Mouse (Mus musculus) left cerebral cortex, postnatal 36 days (tissue): ENCODE data around the gene Arhgap1. TPM values are rescaled to one million over a fixed set of nuclear protein-coding genes. Genes with fewer than 3 reads are reported as not detected.

Experiments
- DNase-seq, 2 experiments: peaks; one replicate each; pipeline ENCODE4 v3.0.0; 2021 to 2022; ENCODE audit warnings: low spot score in 2 of 2, mixed read lengths in 1 of 2
- intact Hi-C: fragments of 180-260 bp; cut with DNase I; formaldehyde crosslinking; loops from one replicate; pipeline ENCODE4 v1.15.1; 2025
- total RNA-seq, 2 experiments: library from RNA; stranded (reverse); gene quantifications; 2 replicates each; pipeline ENCODE4 v1.2.3; 2021

Gene Arhgap1
- total RNA-seq, 2 experiments from 2014 or later, result 69.2 to 75.7 TPM

DNA sequence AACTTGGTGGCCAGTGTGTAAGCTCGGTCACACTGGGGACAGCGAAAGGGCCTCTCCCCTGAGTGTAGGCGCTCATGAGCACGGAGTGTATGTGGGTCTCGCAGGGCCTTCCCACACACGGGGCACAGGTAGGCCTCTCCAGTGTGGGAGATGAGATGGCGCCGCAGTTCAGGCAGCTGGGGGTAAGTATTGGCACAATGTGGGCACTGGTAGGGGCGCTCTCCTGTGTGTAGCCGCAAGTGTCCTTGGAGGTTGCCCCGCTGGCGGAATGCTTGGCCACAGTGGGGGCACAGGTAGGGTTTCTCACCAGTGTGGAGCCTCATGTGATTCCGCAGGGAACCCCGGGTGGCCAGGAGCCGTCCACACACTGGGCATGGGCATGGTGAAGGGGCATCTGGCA lies 4.3 kb upstream of the Arhgap1 start:
- intact Hi-C loops, result no loop called here
- no peak for DNase-seq

- intact Hi-C loops, result no loop called here
- no peak for DNase-seq
Observed at GRCm38 (mm10) chr2:91645811-91646210, 3.8 kb upstream of the Arhgap1 start.

GRCm38 (mm10) chr2:91646733-91647132 lies 2.9 kb upstream of the Arhgap1 start:
- DNase-seq, result peak in 1 of 2 experiments; percentile 35
- intact Hi-C loops, result no loop called here

- DNase-seq, result no peak
- intact Hi-C loops, result no loop called here
Observed at GRCm38 (mm10) chr2:91649152-91649551, 508 bp upstream of the Arhgap1 start.

DNA sequence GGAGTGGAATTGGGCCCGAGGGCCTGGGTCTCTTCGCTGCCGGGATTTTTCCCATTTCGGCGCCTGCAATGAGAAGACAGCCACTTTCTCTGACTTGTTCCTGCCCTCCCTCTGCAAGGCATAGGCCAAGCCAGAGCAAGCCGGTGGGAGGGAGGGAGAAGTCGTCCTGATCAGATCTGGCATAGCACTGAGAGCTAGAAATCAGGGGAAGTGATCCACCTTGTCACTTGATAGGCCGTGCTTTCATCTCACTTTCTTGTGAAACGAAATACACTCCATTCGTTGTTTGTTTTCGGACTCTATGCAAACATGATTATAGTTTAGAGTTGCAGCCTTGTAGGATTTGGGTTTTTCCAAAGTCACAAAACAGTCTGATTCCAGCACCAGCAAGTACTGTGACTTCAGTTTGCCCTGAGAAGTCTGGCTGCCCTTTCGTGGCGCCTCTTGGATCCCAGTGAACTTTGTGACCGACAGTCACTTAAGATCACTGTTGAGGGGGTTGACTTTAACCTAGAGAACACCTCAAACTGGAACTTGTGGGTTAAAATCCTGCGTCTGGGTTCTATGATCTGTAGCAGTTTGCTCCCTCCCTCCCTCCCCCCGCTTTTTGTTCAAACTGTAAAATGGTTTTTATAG lies 818 bp downstream of the Arhgap1 start:
- intact Hi-C loops, result loop anchor here (5.0 kb wide), 1 partner anchor 62 kb away; the partner anchor contains the start of genes Atg13 and Harbi1
- DNase-seq, result no peak

- intact Hi-C loops, result loop anchor here (5.0 kb wide), 1 partner anchor 61 kb away; the partner anchor contains the start of genes Atg13 and Harbi1
Observed at GRCm38 (mm10) chr2:91651458-91652258, 2.0 kb downstream of the Arhgap1 start.

GRCm38 (mm10) chr2:91652863-91653262 lies 3.2 kb downstream of the Arhgap1 start:
- intact Hi-C loops, result loop anchor here (5.0 kb wide), 1 partner anchor 59 kb away; the partner anchor contains the start of genes Atg13 and Harbi1
- peak; percentile 45 to 51 for DNase-seq

More at GRCm38 (mm10) chr2:91651458-91652258, 2.0 kb downstream of the Arhgap1 start:
- no peak for DNase-seq

DNA sequence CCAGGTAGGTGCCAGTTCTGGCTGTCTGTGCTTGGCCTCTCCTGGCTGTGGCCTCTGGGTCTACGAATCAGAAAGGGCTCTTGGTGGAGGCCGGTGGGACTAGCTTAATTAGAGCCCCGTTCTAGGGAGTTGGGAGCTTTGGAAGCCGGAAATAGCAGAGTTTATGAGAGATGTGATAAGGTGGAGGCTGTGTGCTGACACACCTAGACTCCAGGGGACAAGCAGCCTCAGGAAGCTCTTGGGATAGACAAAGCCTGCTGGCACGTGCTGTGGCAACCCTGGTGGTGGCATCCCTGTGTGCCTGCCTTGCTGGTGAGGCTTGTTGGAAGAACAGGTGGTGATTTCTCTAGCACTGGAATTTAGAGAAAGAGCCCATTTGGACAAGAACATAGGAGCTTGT lies 5.7 kb downstream of the Arhgap1 start:
- no peak for DNase-seq
- intact Hi-C loops, result no loop called here

DNA sequence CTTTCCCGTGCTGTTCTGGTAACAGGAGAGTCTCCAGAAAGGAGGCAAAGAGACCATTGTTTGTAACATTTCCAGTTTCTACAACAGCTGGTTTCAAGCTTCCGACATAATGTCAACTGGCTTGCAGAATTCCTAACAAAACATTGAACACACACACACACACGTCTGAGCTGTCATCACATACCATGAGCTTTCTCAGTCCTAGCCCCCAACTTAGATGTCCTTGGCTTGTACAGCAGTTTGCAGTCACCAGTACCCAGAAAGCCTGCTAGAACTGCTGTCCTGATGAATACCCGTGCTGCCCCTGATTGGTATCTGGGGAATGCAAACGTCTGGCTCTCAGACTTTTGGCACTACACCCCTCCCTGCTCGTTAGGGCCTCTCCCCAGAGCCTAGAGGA lies 6.2 kb downstream of the Arhgap1 start:
- no peak for DNase-seq
- intact Hi-C loops, result no loop called here

GRCm38 (mm10) chr2:91656774-91657173 lies 7.1 kb downstream of the Arhgap1 start:
- no peak for DNase-seq
- intact Hi-C loops, result no loop called here

- DNase-seq, result no peak
- intact Hi-C loops, result no loop called here
Observed at GRCm38 (mm10) chr2:91659657-91660056, 10.0 kb downstream of the Arhgap1 start.

DNA sequence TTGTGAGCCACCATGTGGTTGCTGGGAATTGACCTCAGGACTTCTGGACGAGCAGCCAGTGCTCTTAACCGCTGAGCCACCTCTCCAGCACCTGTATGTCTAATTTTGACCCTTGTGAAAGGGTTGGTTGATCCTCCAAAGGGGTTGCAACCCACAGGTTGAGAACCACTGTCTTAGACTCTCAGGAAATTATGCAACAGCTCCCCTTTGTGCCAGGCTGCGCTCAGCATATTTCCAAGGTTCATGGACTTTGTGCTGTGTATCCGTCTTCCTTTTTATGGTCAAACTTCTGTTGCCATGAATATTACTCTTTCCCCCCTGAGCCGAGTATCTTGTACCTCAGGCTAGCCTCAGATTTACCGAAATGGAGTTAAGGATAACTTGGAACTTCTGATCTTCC lies 11.3 kb downstream of the Arhgap1 start:
- intact Hi-C loops, result no loop called here
- no peak for DNase-seq

DNA sequence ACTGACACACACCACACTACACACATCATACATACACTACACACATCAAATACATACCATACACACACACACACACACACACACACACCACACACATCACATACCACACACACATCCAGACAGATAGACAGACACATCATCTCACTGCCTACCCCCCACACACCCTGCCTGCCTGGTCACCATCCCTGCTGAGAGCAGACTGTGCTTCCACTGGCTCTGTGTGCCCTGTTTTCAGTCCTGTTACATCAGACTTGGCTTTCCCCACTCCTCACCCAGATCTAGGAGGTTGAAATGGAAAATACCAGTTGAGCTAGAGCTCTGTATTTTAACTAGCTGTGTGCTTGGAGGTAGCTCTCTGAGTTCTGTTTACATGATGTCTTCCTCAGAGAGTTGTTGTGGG lies 15.1 kb downstream of the Arhgap1 start:
- no peak for DNase-seq
- intact Hi-C loops, result no loop called here

GRCm38 (mm10) chr2:91666386-91666910 lies 16.8 kb downstream of the Arhgap1 start:
- no peak for DNase-seq
- intact Hi-C loops, result no loop called here

- no peak for DNase-seq
- intact Hi-C loops, result no loop called here
Observed at GRCm38 (mm10) chr2:91667747-91668146, 18.1 kb downstream of the Arhgap1 start.

- intact Hi-C loops, result no loop called here
Observed at GRCm38 (mm10) chr2:91669326-91669725, 19.7 kb downstream of the Arhgap1 start.

GRCm38 (mm10) chr2:91670038-91670437 lies 20.4 kb downstream of the Arhgap1 start:
- intact Hi-C loops, result no loop called here
- DNase-seq, result no peak

More at GRCm38 (mm10) chr2:91669326-91669725, 19.7 kb downstream of the Arhgap1 start:
- DNase-seq, result no peak

DNA sequence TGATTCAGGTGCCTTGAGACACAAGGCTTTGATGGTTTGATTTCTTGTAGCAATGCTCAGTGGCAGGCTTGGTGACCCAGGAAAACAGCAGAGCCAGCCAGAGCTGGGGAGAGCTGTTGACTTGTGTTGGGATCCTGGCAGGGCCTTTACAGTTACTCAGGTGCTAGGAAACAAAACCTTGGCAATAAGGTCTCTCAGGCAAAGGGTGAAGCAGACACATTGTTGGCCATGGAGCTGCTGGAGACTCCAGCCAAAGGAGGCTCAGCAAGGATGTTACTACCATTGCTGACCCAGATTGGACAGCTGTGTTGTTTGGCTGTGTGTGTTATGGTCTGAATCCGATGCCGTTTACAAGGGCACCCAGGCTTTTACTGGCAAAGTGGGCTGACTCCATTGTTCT lies 23.9 kb downstream of the Arhgap1 start:
- intact Hi-C loops, result no loop called here
- no peak for DNase-seq

DNA sequence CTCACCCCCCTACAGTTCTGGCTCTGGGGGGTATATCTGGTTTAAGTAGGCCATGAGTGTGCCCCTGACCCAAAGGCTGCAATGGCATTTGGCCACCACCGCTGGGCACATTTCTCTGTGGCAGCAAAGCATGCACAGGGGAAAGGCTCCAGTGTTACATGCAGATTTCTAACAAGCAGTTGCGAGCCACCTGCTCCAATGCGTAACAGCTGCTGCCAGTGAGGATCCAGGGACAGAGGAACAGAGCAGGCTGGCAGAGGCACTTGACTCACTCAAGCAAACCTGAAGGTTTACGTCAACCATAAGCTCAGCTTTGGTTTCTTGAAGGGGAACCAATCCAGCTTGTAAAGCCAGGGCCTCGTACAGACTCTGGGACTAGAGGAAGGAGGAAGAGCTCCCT lies 25.2 kb downstream of the Arhgap1 start:
- intact Hi-C loops, result no loop called here
- DNase-seq, result peak in 1 of 2 experiments; percentile 45

GRCm38 (mm10) chr2:91676420-91676819 lies 26.8 kb downstream of the Arhgap1 start:
- intact Hi-C loops, result no loop called here
- no peak for DNase-seq

- intact Hi-C loops, result no loop called here
- no peak for DNase-seq
Observed at GRCm38 (mm10) chr2:91676961-91677360, 27.3 kb downstream of the Arhgap1 start.
